Mouse (Mus musculus): ENCODE data around the gene Scarf2.

Scarf2 gene

DNA sequence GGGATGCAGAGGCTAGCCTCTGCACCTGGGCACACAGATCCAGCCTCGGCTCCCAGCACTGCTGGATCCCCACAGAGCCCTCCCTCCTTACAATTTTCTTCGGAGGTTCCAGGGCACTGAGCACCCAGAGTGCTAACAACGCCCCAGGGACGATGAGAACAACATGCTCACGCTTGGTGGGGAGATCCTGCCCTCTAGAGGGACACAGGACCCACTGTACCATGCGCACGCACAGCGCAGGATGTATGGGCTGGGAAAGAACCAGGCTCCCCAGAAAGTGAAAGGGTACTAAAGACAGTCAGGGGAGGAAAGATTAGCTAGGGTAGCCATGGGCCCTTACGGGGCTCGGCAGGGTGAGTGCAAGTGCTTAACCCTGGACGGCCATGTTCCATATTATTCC, 34.7 kb downstream of the Scarf2 start:
- no peak for DNase-seq (ENCODE audit: low read depth)

DNA sequence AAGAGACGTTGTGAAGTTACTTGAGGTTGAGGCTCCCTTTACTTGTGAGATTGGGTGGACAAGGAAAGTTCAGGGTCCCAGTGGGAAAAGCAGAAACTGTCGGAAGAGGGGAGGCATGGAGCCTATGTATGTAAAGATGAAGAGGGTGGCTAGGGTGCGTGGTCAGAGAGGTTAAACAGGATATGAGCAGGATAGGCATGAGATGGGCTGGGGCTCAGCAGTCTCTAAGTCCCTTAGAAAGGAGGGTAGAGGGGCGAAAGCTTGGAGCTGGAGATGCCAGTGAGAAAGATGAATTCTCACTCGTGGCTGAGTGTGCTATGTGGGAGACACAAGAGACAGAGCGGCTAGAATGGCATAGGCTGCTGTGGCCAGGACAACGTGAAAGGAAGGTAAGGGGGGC, 35.7 kb downstream of the Scarf2 start, which contains the start of gene B830017H08Rik:
TSS of gene B830017H08Rik (plus strand) at position 301 of the 400 bp plus-strand sequence.
- no peak for DNase-seq (ENCODE audit: low read depth)

DNA sequence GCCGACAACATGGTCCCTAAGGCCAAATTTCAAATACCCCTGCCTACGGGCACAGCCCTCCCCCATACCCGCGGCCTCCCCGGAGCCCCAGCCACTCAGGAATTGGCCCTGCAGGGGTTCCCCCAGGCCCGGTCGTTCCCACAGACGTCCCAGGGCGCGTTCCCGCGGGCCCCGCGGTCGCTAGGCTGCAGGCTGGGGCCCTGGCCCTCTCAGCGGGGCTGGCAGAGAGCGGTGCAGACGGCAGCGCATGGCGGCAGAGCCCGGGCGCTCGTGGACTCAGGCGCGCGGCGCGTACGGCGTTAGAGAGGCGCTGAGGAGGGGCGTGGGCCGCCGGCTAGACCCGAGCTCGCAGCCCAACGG, 36.2 kb downstream of the Scarf2 start:
- DNase-seq (ENCODE audit: low read depth), result no peak

DNA sequence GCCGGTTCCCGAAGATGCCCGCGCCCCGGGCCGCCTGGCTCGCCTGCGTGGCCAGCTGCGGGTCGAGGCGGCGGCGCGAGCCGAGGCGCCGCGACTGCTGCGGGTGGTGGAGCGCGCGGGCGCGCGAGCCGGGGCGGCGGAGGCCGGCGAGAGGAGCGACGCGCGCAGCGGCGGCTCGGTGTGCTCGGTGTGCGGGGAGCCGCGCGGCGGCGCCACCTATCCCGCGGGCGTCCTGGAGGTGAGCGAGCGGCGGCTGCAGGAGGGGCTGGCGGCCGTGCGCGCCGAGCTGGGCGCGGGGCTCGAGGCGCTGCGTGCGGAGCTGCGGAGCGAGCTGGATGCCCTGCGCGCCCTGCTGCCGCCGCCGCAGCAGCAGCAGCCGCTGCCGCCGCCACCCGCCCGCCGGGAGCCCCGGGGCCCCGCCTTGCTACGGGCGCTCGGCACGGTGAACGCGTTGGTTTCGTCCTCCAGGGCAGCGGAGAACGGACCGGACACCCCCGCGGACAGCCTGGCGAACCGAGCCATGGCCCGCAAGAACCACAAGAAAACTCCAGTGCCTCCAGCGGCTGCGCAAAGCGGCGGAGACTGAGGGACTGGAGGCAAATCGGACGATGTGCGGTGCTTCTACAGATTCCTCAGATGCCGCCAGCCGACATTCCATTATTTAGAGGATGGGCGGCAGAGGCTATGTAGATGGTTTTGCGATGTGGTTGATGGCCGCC, 36.8 kb downstream of the Scarf2 start:
- no peak for DNase-seq (ENCODE audit: low read depth)

DNA sequence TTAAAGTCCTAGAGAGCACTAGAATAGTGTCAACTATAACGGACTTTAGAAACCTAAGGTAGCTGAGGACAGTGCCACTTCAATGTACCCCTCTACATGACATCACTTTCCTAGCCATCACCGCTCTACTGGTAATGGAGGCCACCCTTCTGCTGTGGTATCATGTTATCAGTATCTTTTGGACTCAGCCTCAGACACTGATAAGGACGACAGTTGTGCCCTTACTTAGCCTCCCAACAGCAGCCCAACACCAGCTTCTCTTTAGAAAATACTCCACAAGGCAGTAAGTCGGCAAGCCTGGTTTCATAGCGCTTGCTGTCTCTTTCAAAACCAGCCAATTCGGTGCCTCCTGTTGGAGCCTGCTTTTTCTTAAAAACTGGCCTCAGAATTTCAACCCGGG, 37.5 kb downstream of the Scarf2 start:
- no peak for DNase-seq (ENCODE audit: low read depth)

DNA sequence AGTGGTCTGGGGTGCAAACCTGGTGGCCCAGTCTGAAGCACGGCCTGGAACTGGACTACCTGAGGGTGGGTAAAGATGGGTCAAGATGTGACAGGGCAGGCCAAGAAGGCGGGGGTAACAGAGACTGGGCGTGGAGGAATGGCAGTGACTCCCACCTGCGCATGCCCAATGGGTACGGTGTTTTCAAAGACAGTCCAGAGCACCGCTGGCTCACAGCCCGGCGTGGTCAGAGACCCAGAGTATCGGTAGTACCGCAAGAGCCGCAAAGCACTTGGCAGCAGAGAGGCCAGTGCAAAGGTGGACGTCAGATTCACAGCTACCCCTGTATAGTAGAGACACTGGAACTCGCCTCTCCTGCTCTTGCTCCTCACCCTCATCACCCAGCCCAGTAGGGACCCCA, 38.4 kb downstream of the Scarf2 start:
- DNase-seq (ENCODE audit: low read depth), result no peak

DNA sequence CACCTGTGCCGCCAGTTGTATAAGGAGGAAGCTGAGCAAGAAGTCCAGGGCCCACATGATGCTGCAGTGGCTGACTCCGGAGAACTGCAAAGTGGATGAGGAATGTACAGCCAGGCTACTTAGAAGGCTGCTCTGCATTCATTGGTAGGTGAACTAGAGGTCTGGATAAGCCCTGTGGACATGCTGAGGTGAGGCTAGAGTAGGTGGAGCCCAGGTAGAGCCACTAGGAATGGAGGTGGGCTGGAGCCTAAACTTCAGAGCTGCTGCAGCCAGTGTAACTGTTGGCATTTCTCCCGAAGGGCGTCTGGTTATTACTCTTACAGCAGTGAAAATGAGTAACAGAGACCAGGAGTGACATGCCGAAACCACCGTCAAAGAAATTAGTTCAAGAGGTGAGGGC, 41.0 kb downstream of the Scarf2 start, which contains the start of gene Car15:
TSS of gene Car15 (minus strand) at position 314 of the 400 bp plus-strand sequence.
- DNase-seq (ENCODE audit: low read depth), result no peak

DNA sequence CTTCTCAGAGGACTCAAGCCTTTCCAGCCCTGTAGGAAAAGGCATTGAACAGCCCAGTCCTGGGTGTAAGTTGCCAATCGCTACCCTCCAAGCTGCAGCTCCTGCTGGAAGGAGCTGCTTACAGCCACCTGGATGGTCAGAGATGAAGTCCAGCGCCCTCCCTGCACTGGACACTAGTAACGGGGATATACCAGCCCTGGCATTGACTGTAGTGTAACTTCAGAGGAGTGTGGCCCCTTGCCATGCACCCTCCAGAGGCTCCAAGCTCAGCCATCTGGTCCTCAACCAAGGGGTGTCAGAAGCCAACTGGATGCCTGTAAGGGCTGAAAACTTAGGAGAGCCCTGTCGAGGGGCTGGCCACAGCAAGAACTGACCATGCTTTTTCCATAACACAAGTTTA, 42.9 kb downstream of the Scarf2 start:
- no peak for DNase-seq (ENCODE audit: low read depth)

DNA sequence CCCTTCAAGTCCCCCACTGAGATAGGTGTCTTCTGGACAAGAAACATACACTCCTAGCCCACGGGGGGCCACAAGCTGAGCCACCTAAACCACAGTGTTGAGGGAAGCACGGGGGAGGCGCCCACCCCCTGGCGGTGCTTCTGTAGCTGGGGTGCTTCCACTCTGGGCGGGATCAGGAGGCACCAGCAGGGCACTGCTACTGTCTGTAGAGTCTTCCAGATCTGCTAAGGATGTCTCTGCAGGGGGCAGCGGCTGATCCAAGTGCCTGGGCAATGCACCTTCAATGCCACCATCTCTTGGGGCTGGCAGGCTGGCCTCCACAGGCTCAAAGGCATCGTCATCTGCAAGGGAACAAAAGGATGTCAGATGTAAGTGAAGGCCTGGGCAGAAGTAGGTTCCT, 45.4 kb downstream of the Scarf2 start:
- DNase-seq (ENCODE audit: low read depth), result no peak

DNA sequence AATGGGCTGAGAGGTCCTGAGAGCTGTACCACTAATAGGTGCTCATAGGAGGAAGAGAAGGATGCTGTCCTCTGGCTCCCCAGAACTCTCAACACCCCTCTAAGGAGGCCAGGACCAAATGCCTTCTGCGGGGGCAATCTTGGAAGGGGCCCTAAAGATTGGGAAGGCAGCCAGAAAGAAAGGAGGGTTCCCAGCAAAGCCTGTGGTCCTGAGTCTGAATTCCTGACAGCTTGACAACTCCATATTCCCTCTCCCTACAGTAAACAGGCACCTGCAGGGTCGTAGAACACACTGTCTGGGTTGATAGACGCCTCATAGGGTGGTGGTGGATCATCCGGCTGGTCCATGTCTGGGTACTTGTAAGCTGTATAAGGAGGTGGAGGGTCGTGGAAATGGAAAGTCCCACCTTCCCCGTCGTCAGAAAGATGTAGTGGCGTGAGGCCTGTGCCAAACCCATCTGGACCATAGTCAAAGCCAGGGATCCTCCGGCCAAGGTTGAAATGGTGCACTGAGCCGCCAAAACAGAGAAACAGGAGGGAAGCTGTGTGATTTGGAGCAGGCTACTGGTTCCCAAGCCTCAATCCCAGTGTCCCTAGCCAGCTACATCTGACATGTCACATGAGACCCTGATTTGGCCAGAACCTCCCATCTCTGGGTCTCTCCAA, 46.8 kb downstream of the Scarf2 start:
- no peak for DNase-seq (ENCODE audit: low read depth)

DNA sequence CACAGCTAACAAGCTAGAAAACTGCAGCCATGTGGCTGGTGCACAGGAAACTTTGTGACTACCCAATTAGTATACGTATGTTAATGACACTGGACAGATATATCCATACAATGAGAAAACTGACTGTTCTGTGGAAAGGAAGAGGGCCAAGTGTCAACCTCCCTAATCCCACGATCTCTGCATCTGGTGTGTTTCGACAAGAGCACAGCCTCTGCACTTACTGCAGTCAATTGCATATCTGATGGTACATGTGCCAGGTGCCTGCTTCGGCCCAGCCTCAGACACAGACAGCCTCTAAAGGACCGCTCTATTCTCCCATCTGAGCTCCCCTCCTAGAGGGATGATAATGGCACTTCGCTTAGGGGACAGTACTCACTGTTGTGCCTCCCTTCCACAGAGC, 51.3 kb downstream of the Scarf2 start:
- no peak for DNase-seq (ENCODE audit: low read depth)

DNA sequence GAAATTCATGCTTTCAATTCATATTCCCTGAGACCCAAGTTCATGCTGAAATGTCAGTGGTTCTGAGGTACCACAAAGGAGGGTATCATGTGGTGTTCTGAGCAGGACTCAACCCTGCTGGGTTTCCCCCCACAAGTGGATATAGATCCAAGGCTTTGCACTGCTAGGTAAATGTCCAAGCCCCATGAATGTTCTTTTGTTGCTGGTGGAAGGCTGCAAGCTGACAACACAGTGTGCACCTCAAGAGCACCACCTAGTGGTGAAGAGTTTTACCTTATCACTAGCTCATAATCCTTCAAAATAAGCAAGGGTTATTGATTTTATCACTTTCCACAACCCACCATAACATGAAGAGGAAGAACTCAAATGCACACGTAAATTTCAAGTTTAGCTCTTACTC, 51.8 kb downstream of the Scarf2 start:
- peak; percentile 40 for DNase-seq (ENCODE audit: low read depth)

DNA sequence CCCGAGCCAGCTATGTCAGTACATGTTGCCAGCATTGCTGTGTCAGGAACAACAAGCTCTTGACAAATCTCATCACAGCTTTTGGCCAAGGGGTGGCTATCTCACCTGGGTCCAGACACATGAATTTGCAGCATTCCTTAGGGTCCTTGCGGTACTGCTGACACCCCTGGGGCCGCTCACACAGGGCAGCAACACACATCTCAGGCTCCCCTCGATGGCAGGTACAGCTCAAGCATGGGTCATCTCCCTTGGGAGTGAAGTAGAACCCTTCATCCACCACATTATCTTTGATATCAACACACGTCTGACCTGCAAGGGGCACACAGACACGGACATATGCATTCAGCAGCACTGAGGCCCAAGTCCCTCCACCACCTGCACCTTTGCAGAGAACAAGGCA, 52.4 kb downstream of the Scarf2 start:
- no peak for DNase-seq (ENCODE audit: low read depth)

DNA sequence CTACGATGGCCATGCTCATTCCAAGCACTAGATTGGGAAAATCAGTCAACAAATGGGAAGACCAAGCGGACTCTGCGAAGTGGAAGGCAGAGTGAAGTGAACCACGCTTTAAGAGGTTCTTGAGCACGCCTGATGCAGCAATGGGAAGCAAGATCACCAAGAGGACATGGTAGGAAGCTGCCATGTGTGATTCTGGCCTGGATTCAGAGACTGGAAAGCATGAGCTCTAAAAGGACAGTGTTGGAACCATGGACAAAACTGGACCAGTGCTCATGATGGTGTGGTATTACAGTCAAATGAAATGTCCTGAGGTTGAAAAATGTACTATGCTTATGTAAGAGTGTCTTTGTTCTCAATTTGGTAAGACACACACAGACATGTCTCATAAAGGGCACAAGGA, 54.2 kb downstream of the Scarf2 start:
- DNase-seq (ENCODE audit: low read depth), result no peak

DNA sequence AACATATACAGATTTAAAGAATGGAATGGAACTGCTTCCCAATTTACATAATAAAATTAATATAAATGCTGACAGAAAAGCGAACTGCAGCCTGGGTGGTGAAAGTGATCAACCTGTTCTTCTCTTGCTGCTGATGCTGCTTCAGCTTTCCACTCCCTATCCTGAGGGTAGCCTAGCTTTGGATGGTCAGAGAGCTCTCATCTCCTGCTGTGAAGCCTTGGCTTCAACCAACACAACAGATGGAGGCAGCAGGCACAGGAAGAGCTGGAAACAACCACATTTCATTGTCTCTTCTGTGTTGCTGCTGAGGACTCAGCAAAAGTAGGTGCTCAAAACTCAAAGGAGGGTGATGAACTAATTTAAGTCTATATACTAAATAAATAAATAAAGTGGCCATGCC, 54.8 kb downstream of the Scarf2 start:
- DNase-seq (ENCODE audit: low read depth), result no peak

DNA sequence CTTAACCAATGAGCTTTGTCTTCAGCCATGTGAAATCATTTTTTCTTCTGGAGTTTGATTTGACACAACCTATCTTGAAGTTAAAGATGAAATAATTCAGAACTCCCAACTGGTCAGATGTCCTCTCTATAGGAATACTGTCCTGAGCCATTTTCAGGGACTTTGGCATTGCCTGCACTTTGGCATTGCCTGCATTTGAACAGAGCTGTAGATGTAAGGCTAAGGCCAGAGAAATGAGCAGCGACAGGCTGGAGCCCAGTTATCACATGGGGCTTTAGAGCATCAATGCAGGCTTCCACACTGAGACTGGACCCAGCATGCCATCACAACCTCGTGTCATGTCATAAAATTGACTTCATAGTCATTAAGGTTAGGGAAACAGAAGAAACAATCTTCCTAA, 56.2 kb downstream of the Scarf2 start:
- no peak for DNase-seq (ENCODE audit: low read depth)

DNA sequence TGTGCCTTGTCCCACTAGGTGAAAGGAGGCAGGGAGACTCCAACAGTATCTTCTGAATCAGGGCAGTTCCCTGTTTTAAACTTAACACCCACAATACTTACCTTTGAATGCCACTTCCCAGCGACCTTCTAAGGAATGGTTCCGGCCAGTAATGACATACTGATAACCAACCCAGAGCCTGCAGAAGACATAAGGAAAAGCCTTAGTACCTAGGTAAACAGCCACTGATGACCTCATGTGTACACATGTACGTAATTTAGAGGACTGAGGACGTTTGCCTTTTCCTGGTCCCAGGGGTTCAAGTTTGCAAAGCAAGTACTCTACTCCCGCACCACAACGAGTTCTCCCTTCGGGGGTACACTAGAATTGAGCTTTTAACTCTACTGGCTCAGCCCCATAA, 60.1 kb downstream of the Scarf2 start:
- no peak for DNase-seq (ENCODE audit: low read depth)

Data from c-Kit-positive CD71-positive TER-119-negative erythroid progenitor cells, embryonic 14.5 days (primary cell).